Mouse (Mus musculus) left cerebral cortex, postnatal 36 days (tissue): Measurements from ENCODE around the gene Slc17a9. TPM values are rescaled to one million over a fixed set of nuclear protein-coding genes. Genes with fewer than 3 reads are reported as not detected.

Experiments
- DNase-seq, 2 experiments: peaks; one replicate each; pipeline ENCODE4 v3.0.0; 2021 to 2022; ENCODE audit warnings: low spot score in 2 of 2, mixed read lengths in 1 of 2
- intact Hi-C: fragments of 180-260 bp; cut with DNase I; formaldehyde crosslinking; loops from one replicate; pipeline ENCODE4 v1.15.1; 2025
- total RNA-seq, 2 experiments: library from RNA; stranded (reverse); gene quantifications; 2 replicates each; pipeline ENCODE4 v1.2.3; 2021

Slc17a9 gene
- total RNA-seq, 2 experiments from 2014 or later, result 0.27 to 0.39 TPM

- DNase-seq, result peak in 1 of 2 experiments; percentile 19
- intact Hi-C loops, result loop anchor here (5.0 kb wide), 1 partner anchor 114 kb away; no protein-coding TSS in a partner anchor
Observed at GRCm38 (mm10) chr2:180788386-180788785, 63.3 kb downstream of the Slc17a9 start.

- DNase-seq, result no peak
- intact Hi-C loops, result loop anchor here (5.0 kb wide), 1 partner anchor 113 kb away; no protein-coding TSS in a partner anchor
Observed at GRCm38 (mm10) chr2:180788843-180789242, 63.8 kb downstream of the Slc17a9 start.

- intact Hi-C loops, result no loop called here
- DNase-seq, result peak; percentile 35 to 47
Observed at GRCm38 (mm10) chr2:180791674-180792073, 66.6 kb downstream of the Slc17a9 start.

Other genes starting within 250 kb of the Slc17a9 start
- 1 to 10 TPM; 6.9 to 7.4 TPM for gene Ntsr1, start 225.3 kb upstream of the Slc17a9 start, total RNA-seq
- gene Mrgbp, start 144.0 kb upstream of the Slc17a9 start, total RNA-seq, result 10 to 100 TPM; 15.3 to 17.7 TPM
- 10 to 100 TPM; 36.7 to 38.0 TPM for gene Ogfr, start 136.0 kb upstream of the Slc17a9 start, total RNA-seq
- gene Col9a3, start 127.5 kb upstream of the Slc17a9 start, total RNA-seq, result 1 to 10 TPM; 8.2 to 9.2 TPM
- 1 to 10 TPM in 1 of 2 experiments, under 1 TPM in 1; 0.81 to 1.0 TPM for gene Tcfl5, start 82.6 kb upstream of the Slc17a9 start, total RNA-seq
- 10 to 100 TPM; 51.2 to 62.8 TPM for gene Dido1, start 15.3 kb upstream of the Slc17a9 start, total RNA-seq
- gene Gid8, start 15.1 kb upstream of the Slc17a9 start, total RNA-seq, result 10 to 100 TPM; 63.1 to 63.3 TPM
- under 1 TPM in 1 of 2 experiments, not detected in 1; 0.17 TPM for gene Bhlhe23, start 51.6 kb downstream of the Slc17a9 start, total RNA-seq
- gene Ythdf1, start 195.7 kb downstream of the Slc17a9 start, total RNA-seq, result 10 to 100 TPM; 54.1 to 56.8 TPM
- not detected for gene Birc7, start 203.8 kb downstream of the Slc17a9 start, total RNA-seq
- gene Nkain4, start 229.4 kb downstream of the Slc17a9 start, total RNA-seq, result 10 to 100 TPM; 35.9 to 45.2 TPM
- 100 to 1,000 TPM; 141 to 151 TPM for gene Arfgap1, start 242.0 kb downstream of the Slc17a9 start, total RNA-seq